Mouse (Mus musculus): ENCODE results near the gene Asxl2.

The Asxl2 gene

GRCm38 (mm10) chr12:3547506-3547905 is 120.8 kb downstream of the Asxl2 start:
- DNase-seq = no peak

- DNase-seq = no peak
Observed at GRCm38 (mm10) chr12:3547911-3548310, 121.3 kb downstream of the Asxl2 start.

- no peak for DNase-seq
Observed at GRCm38 (mm10) chr12:3548582-3549211, 122.0 kb downstream of the Asxl2 start.

GRCm38 (mm10) chr12:3550280-3550679 is 123.6 kb downstream of the Asxl2 start:
- no peak for DNase-seq
